Mouse (Mus musculus): Measurements from ENCODE around the gene Gla. TPM values are rescaled to one million over a fixed set of nuclear protein-coding genes. Genes with fewer than 3 reads are reported as not detected.
"Not testable (repeated sequence)": the region's sequence is repeated elsewhere in the genome, so short reads cannot be mapped to it uniquely, and the experiment has no call there.

Gla gene
- total RNA-seq, 2 experiments from 2014 or later: 1.6 TPM

DNA sequence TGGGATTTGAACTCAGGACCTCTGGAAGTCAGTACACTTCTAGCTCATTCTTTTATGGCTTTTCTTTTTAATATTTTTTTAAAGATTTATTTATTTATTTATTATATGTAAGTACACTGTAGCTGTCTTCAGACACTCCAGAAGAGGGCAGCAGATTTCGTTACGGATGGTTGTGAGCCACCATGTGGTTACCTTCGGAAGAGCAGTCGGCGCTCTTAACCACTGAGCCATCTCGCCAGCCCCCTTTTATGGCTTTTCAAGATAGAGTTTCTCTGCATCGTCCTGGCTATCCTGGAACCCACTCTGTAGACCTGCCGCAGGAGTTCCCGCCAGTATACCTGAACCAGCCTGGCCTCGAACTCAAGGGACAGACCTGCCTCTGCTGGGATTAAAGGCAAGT is 61.1 kb downstream of the Gla start:
- DNase-seq; intact Hi-C loops (cut with DNase I): not testable (repeated sequence)

Other genes with a start within 250 kb of the Gla start
- gene Drp2, start 196.6 kb downstream of the Gla start, total RNA-seq (2021): 1 to 10 TPM; 3.5 to 5.9 TPM
- not detected for gene Taf7l, start 124.6 kb downstream of the Gla start, total RNA-seq (2021)
- gene Timm8a1, start 59.3 kb downstream of the Gla start, total RNA-seq (2021): 10 to 100 TPM in 1 of 2 experiments, 1 to 10 TPM in 1; 9.3 to 13.4 TPM
- gene Btk, start 17.6 kb downstream of the Gla start, total RNA-seq (2021): under 1 TPM; 0.15 TPM
- 100 to 1,000 TPM in 1 of 2 experiments, 10 to 100 TPM in 1; 83.8 to 131 TPM for gene Rpl36a, start 15.5 kb downstream of the Gla start, total RNA-seq (2021)
- gene Hnrnph2, start 54 bp upstream of the Gla start, total RNA-seq (2021): 10 to 100 TPM; 42.1 to 46.4 TPM
- gene Armcx4, start 85.4 kb upstream of the Gla start, total RNA-seq (2021): 10 to 100 TPM in 1 of 2 experiments, 1 to 10 TPM in 1; 8.3 to 13.3 TPM
- 1 to 10 TPM; 1.7 to 1.9 TPM for gene Armcx1, start 116.8 kb upstream of the Gla start, total RNA-seq (2021)
- gene Armcx6, start 150.3 kb upstream of the Gla start, total RNA-seq (2021): 1 to 10 TPM; 1.5 to 2.0 TPM
- 10 to 100 TPM; 21.9 to 23.4 TPM for gene Armcx3, start 155.5 kb upstream of the Gla start, total RNA-seq (2021)
- gene Armcx2, start 208.1 kb upstream of the Gla start, total RNA-seq (2021): 1 to 10 TPM; 3.1 to 3.2 TPM

All from gastrocnemius, postnatal 36 days (tissue).